Mouse (Mus musculus) neural tube, embryonic 13.5 days (tissue): ENCODE results near the gene Polr2g. TPM values are rescaled to one million over a fixed set of nuclear protein-coding genes. Genes with fewer than 3 reads are reported as not detected.

ENCODE experiments used
- ATAC-seq: fragments of 200-750 bp; cut with Nextera tagmentation; 2 replicates; pipeline ENCODE4 v1.8.0; 2017; ENCODE audit warnings: low read depth, mild to moderate bottlenecking, moderate TSS enrichment, moderate library complexity
- H3K27ac ChIP-seq: fragments of 300-500 bp; sonication (generic); replicated peaks from 2 replicates; pipeline ENCODE4 v1.5.1; 2015; ENCODE audit warnings: moderate library complexity, mild to moderate bottlenecking, inconsistent platforms
- H3K27me3 ChIP-seq: fragments of 300-500 bp; sonication (generic); 2 replicates; pipeline ENCODE4 v1.6.1; 2015; ENCODE audit warnings: mild to moderate bottlenecking, inconsistent platforms
- H3K36me3 ChIP-seq: fragments of 300-500 bp; sonication (generic); 2 replicates; pipeline ENCODE4 v1.6.1; 2015; ENCODE audit warnings: mild to moderate bottlenecking, inconsistent platforms
- H3K4me1 ChIP-seq: fragments of 300-500 bp; sonication (generic); replicated peaks from 2 replicates; pipeline ENCODE4 v1.6.1; 2015; ENCODE audit warnings: inconsistent platforms
- H3K4me2 ChIP-seq: fragments of 300-500 bp; sonication (generic); 2 replicates; pipeline ENCODE4 v1.6.1; 2015; ENCODE audit warnings: inconsistent platforms, mild to moderate bottlenecking, moderate library complexity
- H3K4me3 ChIP-seq: fragments of 300-500 bp; sonication (generic); 2 replicates; pipeline ENCODE4 v1.5.1; 2015; ENCODE audit warnings: mild to moderate bottlenecking, inconsistent platforms
- H3K9ac ChIP-seq: fragments of 300-500 bp; sonication (generic); 2 replicates; pipeline ENCODE4 v1.6.1; 2015; ENCODE audit warnings: moderate library complexity, mild to moderate bottlenecking, inconsistent platforms
- H3K9me3 ChIP-seq: fragments of 300-500 bp; sonication (generic); 2 replicates; pipeline ENCODE4 v1.6.1; 2016; ENCODE audit warnings: inconsistent platforms
- WGBS: fragments of 180-500 bp; shearing (Covaris S2); methylation state at CpG from one replicate; pipeline ENCODE4 v1.1.7; 2015; 5-methylcytosine and 5-hydroxymethylcytosine counted together
- polyA plus RNA-seq: library from polyadenylated mRNA; unstranded; fragments of >200 nt; fragmentation: Nextera tagmentation; extraction: Ambion mirVana; gene quantifications from 2 replicates; pipeline ENCODE4 v1.2.1, GENCODE M21; 2015

Gene Polr2g
- polyA plus RNA-seq, 1 experiment from 2014 or later: 167 TPM

- peak overlapping the region; percentile 98 for H3K9ac ChIP-seq
- H3K4me2 ChIP-seq: peak overlapping the region; percentile 99
- H3K36me3 ChIP-seq: peaks cover 47% of the 10 kb centered on the region
- no peaks in the 10 kb centered on the region for H3K27me3 ChIP-seq
- peaks cover 44% of the 10 kb centered on the region for H3K4me1 ChIP-seq
- peak overlapping the region; percentile 69 for H3K4me3 ChIP-seq
- WGBS: 62% methylated on average over 6 of the region's 6 CpGs
- no peaks in the 10 kb centered on the region for H3K9me3 ChIP-seq
- peak overlapping the region; percentile 99 for H3K27ac ChIP-seq
- no peak for ATAC-seq
These were observed 25.0 kb downstream of the Polr2g start for GRCm38 (mm10) chr19:8773409-8773808.

- 91% methylated on average over 5 of the region's 5 CpGs for WGBS
- Histone ChIP-seq H3K4me1 (peaks cover 44% of the 10 kb centered on the region), H3K4me3 (peak overlapping the region; percentile 69), H3K9me3 (no peaks in the 10 kb centered on the region), H3K27me3 (no peaks in the 10 kb centered on the region), H3K36me3 (peaks cover 47% of the 10 kb centered on the region), H3K9ac (peak overlapping the region; percentile 98; the same call in 1 of the 2 replicates), H3K4me2 (peak overlapping the region; percentile 99), H3K27ac (no peak overlapping the region)
- ATAC-seq: no peak
These were observed 25.4 kb downstream of the Polr2g start for GRCm38 (mm10) chr19:8772996-8773395.

DNA sequence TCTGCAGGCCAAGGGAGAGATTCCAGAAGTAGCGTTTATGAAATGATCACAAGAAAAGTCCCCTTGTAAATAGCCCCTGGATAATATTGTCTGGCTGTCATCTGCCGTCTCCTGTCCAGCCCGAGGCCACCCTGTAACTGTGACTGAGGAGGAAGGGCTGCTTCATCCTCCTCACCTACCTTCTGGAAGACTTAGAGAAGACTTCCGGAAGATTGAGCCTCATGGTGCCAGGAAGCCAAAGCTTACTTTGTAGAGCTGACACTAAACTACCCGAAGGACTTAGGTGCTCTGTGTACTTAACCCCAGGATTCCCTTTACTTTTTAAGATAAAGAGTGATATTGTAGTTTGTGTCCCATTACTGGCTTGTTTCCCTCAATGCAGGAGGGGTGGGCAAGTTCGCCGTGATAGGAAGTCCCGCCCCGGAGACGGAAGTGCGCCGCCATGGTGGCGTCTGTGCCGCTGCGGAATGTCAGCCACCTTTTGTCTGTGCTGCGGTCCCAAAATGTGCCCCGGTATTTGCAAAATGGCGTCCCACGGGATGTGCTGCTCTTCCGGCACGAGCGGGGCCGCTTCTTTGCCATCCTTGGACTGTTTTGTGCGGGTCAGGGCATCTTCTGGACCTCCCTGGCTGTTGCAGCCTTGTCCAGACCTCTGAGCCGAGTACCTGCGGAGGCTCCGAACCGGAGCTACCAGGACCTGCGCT lies 27.7 kb downstream of the Polr2g start, which contains the start of gene Tmem223:
Gene Tmem223, plus strand, starts transcription at position 430 of the 704 bp plus-strand sequence.
- H3K9me3 ChIP-seq: no peaks in the 10 kb centered on the region
- peak; percentile 45; the same call in 1 of the 2 replicates for ATAC-seq
- peaks cover 64% of the 10 kb centered on the region for H3K36me3 ChIP-seq
- 21% methylated on average over 29 of the region's 29 CpGs for WGBS
- peak within 1 kb of the TSS; percentile 72 for H3K4me2 ChIP-seq
- no peaks in the 10 kb centered on the region for H3K27me3 ChIP-seq
- H3K4me3 ChIP-seq: peak within 1 kb of the TSS; percentile 80
- peak within 1 kb of the TSS; percentile 93 for H3K27ac ChIP-seq
- peaks cover 40% of the 10 kb centered on the region for H3K4me1 ChIP-seq
- peak within 1 kb of the TSS; percentile 97 for H3K9ac ChIP-seq

DNA sequence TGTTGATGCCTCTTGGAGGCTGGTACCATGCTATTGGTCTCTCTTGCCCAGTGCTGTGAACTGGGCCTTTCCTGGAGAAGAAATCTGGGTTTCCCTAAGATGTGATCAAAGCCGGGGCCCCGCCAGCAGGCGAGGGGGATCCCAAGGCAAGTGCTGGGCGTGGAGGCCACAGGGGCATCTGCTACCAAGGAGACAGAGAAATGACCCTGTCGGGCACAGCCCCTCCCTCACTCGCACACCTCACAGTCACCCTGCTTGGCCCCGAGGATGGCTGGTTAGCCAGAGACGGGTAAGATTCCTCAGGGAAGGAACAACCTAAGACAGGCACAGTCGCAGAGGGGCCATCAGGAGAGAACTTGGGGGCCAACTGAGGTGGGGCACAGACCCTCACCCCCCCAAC lies 32.8 kb downstream of the Polr2g start:
- no peak overlapping the region for H3K4me2 ChIP-seq
- peaks cover 88% of the 10 kb centered on the region for H3K36me3 ChIP-seq
- no peak overlapping the region for H3K4me3 ChIP-seq
- H3K9me3 ChIP-seq: no peaks in the 10 kb centered on the region
- no peak for ATAC-seq
- no peaks in the 10 kb centered on the region for H3K27me3 ChIP-seq
- no peak overlapping the region for H3K27ac ChIP-seq
- H3K4me1 ChIP-seq: peaks cover 5% of the 10 kb centered on the region
- 97% methylated on average over 9 of the region's 9 CpGs for WGBS
- H3K9ac ChIP-seq: no peak overlapping the region

- Histone ChIP-seq H3K9me3 (no peaks in the 10 kb centered on the region), H3K4me3 (no peak overlapping the region), H3K27ac (no peak overlapping the region), H3K36me3 (peaks cover 65% of the 10 kb centered on the region), H3K9ac (no peak overlapping the region), H3K4me2 (no peak overlapping the region), H3K4me1 (peaks cover 8% of the 10 kb centered on the region), H3K27me3 (no peaks in the 10 kb centered on the region)
- ATAC-seq: no peak
- 95% methylated on average over 4 of the region's 4 CpGs for WGBS
These were observed 35.1 kb downstream of the Polr2g start for GRCm38 (mm10) chr19:8763276-8763675.

- Histone ChIP-seq H3K27me3 (no peaks in the 10 kb centered on the region), H3K36me3 (peaks cover 41% of the 10 kb centered on the region), H3K4me2 (no peak overlapping the region), H3K4me1 (peaks cover 25% of the 10 kb centered on the region), H3K4me3 (no peak overlapping the region), H3K9ac (no peak overlapping the region), H3K27ac (no peak overlapping the region), H3K9me3 (no peaks in the 10 kb centered on the region)
- WGBS: 89% methylated on average over 2 of the region's 2 CpGs
- ATAC-seq: no peak
These were observed 37.6 kb downstream of the Polr2g start for GRCm38 (mm10) chr19:8760757-8761156.

DNA sequence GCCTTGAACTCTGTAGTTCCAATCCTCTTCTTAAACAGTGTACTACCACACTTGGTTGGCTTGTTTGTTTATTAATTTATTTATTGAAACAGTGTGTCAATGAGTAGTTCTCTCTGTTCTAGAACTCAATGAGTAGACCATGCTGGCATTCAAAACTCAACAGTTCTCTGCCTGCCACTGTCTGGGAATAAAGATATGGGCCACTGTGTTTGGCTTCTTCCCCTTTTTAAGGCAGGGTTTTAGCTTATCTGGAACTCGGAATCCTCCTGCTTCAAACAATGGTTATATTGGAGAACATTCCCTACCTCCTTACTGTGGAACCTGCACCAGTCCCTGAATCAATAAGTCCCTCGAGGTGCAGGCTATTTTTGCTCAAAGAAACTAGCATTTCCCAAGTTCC lies 39.5 kb downstream of the Polr2g start:
- Histone ChIP-seq H3K4me3 (no peak overlapping the region; the same call in 1 of the 2 replicates), H3K36me3 (peaks cover 39% of the 10 kb centered on the region), H3K9ac (no peak overlapping the region), H3K4me1 (peaks cover 34% of the 10 kb centered on the region), H3K4me2 (peak overlapping the region; percentile 88), H3K27ac (no peak overlapping the region), H3K27me3 (no peaks in the 10 kb centered on the region), H3K9me3 (no peaks in the 10 kb centered on the region)
- 98% methylated on average over 2 of the region's 2 CpGs for WGBS
- ATAC-seq: no peak

DNA sequence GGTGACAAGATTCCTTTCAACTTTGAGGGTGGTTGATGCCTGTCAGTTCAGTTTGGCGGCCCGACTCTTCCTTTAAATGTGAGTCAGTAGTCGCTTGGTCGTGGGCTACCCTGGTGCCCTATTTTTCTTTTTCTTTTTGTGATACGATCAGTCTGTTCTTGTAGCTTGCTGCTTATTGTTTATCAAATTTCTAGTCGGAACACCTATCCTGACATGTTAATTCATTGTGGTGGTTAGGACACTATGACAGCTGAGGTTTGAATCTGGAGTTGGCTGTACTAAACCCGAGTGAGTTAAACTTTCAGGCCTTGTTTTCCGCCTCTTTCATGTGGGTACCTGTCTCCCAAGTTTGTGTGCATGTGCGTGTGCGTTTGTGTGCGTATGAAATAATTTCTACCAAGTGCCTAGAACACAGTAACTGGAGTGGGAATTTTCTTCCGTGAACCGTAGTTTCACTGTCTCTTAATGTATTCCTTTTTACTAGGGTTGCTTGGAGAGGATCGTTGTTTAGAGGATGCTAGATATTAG lies 40.8 kb downstream of the Polr2g start:
- peaks cover 34% of the 10 kb centered on the region for H3K4me1 ChIP-seq
- H3K4me3 ChIP-seq: peak overlapping the region; percentile 97

DNA sequence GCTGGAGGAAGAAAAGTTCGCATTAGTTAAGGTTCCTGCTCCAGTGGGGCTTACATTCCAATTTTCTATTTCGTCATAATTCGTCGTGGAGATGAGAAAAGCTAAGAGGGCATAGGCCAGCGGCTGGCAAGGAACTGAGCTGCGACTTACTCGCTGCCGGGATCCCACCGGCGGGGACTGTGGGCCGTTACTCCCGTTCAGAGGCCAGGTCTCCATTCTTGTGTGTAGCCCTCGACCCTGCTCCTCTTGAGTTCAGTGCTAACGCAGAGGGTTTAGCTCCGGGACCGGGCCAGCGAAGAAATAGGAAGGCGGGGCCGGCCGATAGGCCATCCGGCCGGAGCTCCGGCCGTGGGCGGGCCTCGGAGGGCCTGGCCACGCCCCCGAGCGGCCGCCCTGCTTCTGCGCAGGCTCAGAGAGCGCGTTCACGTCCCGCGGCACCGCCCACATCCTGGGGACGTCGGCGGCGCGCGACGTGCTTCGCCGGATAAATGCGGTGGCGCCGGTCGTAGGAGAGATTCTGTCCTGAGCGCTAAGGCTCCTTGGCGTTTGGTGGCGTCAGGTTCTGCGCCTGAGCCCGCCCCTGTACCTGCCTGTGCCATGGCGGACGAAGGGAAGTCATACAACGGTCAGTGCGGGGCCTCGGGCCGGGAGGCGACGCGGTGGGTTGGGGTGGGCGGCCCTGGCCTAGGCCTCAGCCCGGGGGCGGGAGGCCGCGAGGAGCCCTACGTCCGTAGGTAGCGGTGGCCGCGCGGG lies 41.6 kb downstream of the Polr2g start, which contains the start of gene Nxf1:
Gene Nxf1, plus strand, starts transcription at position 439 of the 753 bp plus-strand sequence.
- H3K4me3 ChIP-seq: peak within 1 kb of the TSS; percentile 97
- peak within 1 kb of the TSS; percentile 87 for H3K27ac ChIP-seq
- H3K4me1 ChIP-seq: peaks cover 34% of the 10 kb centered on the region
- H3K27me3 ChIP-seq: no peaks in the 10 kb centered on the region
- H3K4me2 ChIP-seq: peak within 1 kb of the TSS; percentile 88
- under 1% methylated on average over 75 of the region's 75 CpGs for whole genome bisulfite sequencing
- H3K9me3 ChIP-seq: no peaks in the 10 kb centered on the region
- peaks cover 38% of the 10 kb centered on the region for H3K36me3 ChIP-seq
- H3K9ac ChIP-seq: peak within 1 kb of the TSS; percentile 95
- ATAC-seq: peak; percentile 93

More for the DNA sequence above, 40.8 kb downstream of the Polr2g start:
- Histone ChIP-seq H3K27ac (peak overlapping the region; percentile 87), H3K4me2 (peak overlapping the region; percentile 88), H3K27me3 (no peaks in the 10 kb centered on the region), H3K9me3 (no peaks in the 10 kb centered on the region), H3K36me3 (peaks cover 38% of the 10 kb centered on the region), H3K9ac (peak overlapping the region; percentile 95)
- WGBS: 5% methylated on average over 14 of the region's 14 CpGs
- no peak for ATAC-seq

DNA sequence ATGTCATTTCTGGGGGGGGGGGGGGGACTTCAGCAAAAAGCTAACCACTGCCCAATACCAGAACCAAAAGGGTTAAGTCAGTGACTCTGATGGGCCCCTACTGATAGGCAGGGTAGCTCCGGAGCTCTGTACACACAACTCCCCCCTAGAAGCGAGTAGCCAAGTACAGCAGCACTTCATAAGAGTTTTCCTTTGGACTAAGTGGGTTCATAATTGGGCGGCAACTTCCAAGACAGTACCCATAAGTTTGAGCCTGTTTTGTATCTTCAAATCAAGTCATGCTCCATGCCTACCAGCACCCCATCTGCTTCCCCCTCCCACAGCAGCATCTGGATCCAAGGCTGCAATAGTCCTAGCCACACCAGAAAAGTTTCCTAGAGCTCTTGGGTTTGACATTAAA lies 42.7 kb downstream of the Polr2g start:
- peak overlapping the region; percentile 88 for H3K4me2 ChIP-seq
- H3K9me3 ChIP-seq: no peaks in the 10 kb centered on the region
- peaks cover 48% of the 10 kb centered on the region for H3K36me3 ChIP-seq
- ATAC-seq: no peak
- no peak overlapping the region for H3K27ac ChIP-seq
- peaks cover 34% of the 10 kb centered on the region for H3K4me1 ChIP-seq
- peak overlapping the region; percentile 97 for H3K4me3 ChIP-seq
- H3K9ac ChIP-seq: no peak overlapping the region
- WGBS: 88% methylated on average over 3 of the region's 3 CpGs
- H3K27me3 ChIP-seq: no peaks in the 10 kb centered on the region

GRCm38 (mm10) chr19:8747368-8747767 lies 51.0 kb downstream of the Polr2g start:
- H3K9ac ChIP-seq: no peak overlapping the region
- H3K4me1 ChIP-seq: peaks cover 9% of the 10 kb centered on the region
- no peak overlapping the region for H3K27ac ChIP-seq
- H3K4me3 ChIP-seq: no peak overlapping the region
- H3K27me3 ChIP-seq: no peaks in the 10 kb centered on the region
- no peak for ATAC-seq
- no peak overlapping the region for H3K4me2 ChIP-seq
- 73% methylated on average over 2 of the region's 2 CpGs for WGBS
- H3K9me3 ChIP-seq: no peaks in the 10 kb centered on the region
- peaks cover 96% of the 10 kb centered on the region for H3K36me3 ChIP-seq

DNA sequence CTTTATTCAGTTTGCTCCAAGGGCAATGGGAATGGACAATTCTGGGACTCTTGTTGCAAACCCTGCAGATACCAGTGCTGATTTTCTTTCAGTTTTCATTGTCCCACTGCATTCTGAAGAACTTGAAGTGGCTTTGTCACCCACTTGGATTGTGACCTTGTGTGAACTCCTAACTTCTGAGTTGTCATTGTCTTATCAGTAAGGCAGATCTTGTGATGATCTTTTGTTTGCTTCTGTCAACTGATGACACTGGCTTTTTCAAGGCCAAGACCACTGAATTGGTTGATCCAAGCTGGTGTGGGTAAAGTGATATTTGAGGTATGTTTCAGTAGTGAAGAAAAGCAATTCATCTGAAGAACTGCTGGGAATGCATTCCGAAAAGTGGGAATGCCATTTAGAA lies 53.0 kb downstream of the Polr2g start:
- no peak overlapping the region for H3K4me2 ChIP-seq
- H3K9me3 ChIP-seq: no peaks in the 10 kb centered on the region
- H3K4me3 ChIP-seq: no peak overlapping the region
- no peak overlapping the region for H3K27ac ChIP-seq
- peaks cover 20% of the 10 kb centered on the region for H3K4me1 ChIP-seq
- H3K27me3 ChIP-seq: no peaks in the 10 kb centered on the region
- peaks cover 81% of the 10 kb centered on the region for H3K36me3 ChIP-seq
- 100% methylated on average over 1 of the region's 1 CpGs for WGBS
- H3K9ac ChIP-seq: no peak overlapping the region
- ATAC-seq: no peak
